Mouse (Mus musculus): ENCODE data around the gene Rft1.

DNA sequence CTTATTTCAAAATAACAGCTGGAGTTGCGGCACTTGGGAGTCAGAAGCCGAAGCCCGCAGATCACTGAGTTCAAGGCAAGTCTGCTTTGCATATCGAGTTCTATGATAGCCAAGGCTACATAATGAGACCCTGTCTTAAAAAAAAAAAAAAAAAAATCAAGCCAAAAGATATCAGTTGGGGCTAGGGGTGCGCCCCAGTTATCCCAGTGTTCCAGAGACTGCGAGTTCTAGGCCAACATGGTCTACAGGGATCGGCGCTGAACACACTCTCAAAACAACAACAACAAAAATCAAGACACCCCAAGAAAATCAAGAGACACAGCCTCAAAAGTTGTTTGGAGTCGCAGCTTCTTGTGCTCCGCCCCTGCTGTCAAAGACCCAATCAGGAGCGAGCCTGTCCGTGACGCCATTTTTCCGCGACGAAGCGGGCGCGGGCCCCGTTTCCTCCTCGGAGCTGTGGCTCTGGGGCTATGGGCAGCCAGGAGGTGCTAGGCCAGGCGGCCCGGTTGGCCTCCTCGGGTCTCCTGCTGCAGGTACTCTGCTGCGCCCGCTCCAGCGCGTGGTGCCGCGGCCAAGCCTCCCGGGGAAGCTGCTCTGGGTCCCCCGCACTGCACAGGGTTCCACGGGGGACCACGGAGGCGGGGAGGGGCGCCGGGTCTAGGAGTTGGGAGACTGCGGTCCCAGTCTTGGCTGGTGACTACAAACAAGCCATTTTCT lies at the start of gene Rft1:
- TF ChIP-seq POLR2A (IDR thresholded peaks at IDR 0.05; ENCODE audit: insufficient read depth, low read length) (peak; percentile 67), EP300 (IDR thresholded peaks at IDR 0.05; ENCODE audit: insufficient read depth, low read depth, low read length) (no peak), CTCF (IDR thresholded peaks at IDR 0.05; ENCODE audit: low read depth, low read length) (no peak)

Measured in ES-Bruce4 (cell line).